Comparison of ENCODE assay signal across 13 mouse cellular contexts in the genomic region with DNA sequence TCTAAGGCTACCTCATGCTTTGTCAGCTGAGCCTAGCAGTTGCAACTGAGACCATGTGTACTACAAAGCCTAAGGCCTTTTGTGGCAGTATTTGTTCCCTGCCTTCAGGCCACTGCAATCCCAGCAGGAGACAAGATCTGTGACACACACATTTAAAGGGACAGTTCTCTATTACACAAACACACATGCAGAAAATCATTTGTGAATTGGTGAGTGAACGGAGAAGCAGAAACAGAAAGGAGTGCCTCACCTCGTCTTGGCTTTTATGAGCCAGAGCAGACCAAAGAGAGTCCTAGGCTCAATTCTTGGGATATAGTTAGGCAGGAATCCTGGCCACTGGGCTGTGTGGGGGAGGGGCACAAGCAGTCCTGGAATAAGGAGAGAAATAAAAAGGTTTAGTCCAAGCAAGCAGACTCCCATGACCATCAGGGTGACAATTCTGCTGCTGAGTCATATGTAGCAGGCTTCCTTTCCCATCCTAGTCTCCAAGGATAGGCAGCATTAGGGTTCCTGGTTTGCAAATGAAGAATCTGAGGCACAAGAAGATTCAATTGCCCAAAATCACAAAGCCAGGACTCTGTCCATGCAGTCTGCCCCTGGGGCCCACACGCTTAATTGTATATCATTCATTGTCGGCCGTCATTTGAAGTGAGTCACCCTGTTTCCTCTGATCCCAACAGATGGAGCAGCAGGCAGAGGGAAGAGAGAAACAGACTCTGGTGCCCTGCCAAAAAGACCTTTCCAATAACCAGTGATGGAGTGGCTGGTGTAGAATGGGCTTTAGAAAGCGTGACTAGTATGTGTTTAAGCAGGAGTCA. TPM values are rescaled to one million over a fixed set of nuclear protein-coding genes. Genes with fewer than 3 reads are reported as not detected.
A peak's percentile ranks its signal among the peaks of the same experiment; 100 is the strongest.
DNase-seq lines count a peak whose midpoint lies in the region; ATAC-seq lines count a peak whose summit lies in the region.
"Had no signal": no experiment of that assay in that cellular context is flagged by ENCODE, and none has a peak within 500 bp of the region (broad histone marks: within the 10 kb centered on the region; RNA-seq: fewer than 3 reads in every experiment).

No protein-coding gene starts in this region.

- no peaks in the 10 kb centered on the region for H3K27me3 ChIP-seq in forebrain, embryonic 15.5 days
- no peaks in the 10 kb centered on the region for H3K27me3 ChIP-seq in midbrain, embryonic 15.5 days (replicated peaks)
- H3K27me3 ChIP-seq: heart, embryonic 15.5 days had no signal

- WGBS in forebrain, embryonic 15.5 days = 15% methylated on average over 6 of the region's 6 CpGs
- 25% methylated on average over 6 of the region's 6 CpGs for WGBS in midbrain, embryonic 15.5 days

- peak; percentile 32 for DNase-seq in adrenal gland, postnatal 14 days
- peak; percentile 77 for DNase-seq in cerebellum, adult 9-10 months
- DNase-seq in kidney, adult 18-20 months = no peak
- DNase-seq in kidney, postnatal 4 days = no peak
- no peak for DNase-seq in right cerebral cortex, postnatal 10 days (ENCODE audit: low spot score in 2 of 2)
- no peak for DNase-seq in frontal cortex, postnatal 36 days (ENCODE audit: low spot score in 2 of 2)
- DNase-seq: kidney, postnatal 10 days had no signal

- no peaks in the 10 kb centered on the region for H3K9me3 ChIP-seq in forebrain, embryonic 15.5 days
- H3K9me3 ChIP-seq in midbrain, embryonic 15.5 days = no peaks in the 10 kb centered on the region
- H3K9me3 ChIP-seq: heart, embryonic 15.5 days had no signal

- no peaks in the 10 kb centered on the region for H3K36me3 ChIP-seq in forebrain, embryonic 15.5 days
- H3K36me3 ChIP-seq in midbrain, embryonic 15.5 days (replicated peaks) = no peaks in the 10 kb centered on the region
- H3K36me3 ChIP-seq: heart, embryonic 15.5 days had no signal

- H3K27ac ChIP-seq in forebrain, embryonic 15.5 days (replicated peaks) = peak overlapping the region; percentile 13; the same call in 1 of the 2 replicates
- H3K27ac ChIP-seq in midbrain, embryonic 15.5 days = peak overlapping the region; percentile 62
- H3K27ac ChIP-seq: heart, embryonic 15.5 days had no signal

- no peak overlapping the region for H3K9ac ChIP-seq in forebrain, embryonic 15.5 days (replicated peaks)
- H3K9ac ChIP-seq in midbrain, embryonic 15.5 days = no peak overlapping the region
- H3K9ac ChIP-seq: heart, embryonic 15.5 days had no signal

- ATAC-seq in forebrain, embryonic 15.5 days (replicated peaks) = peak; percentile 63
- ATAC-seq in midbrain, embryonic 15.5 days (replicated peaks) = peak; percentile 57

- H3K4me3 ChIP-seq in forebrain, embryonic 15.5 days = no peak overlapping the region
- H3K4me3 ChIP-seq in midbrain, embryonic 15.5 days = no peak overlapping the region
- H3K4me3 ChIP-seq: heart, embryonic 15.5 days had no signal

- H3K4me2 ChIP-seq in forebrain, embryonic 15.5 days (replicated peaks) = no peak overlapping the region
- no peak overlapping the region for H3K4me2 ChIP-seq in midbrain, embryonic 15.5 days
- H3K4me2 ChIP-seq: heart, embryonic 15.5 days had no signal

- peaks cover 17% of the 10 kb centered on the region for H3K4me1 ChIP-seq in forebrain, embryonic 15.5 days
- peaks cover 14% of the 10 kb centered on the region for H3K4me1 ChIP-seq in midbrain, embryonic 15.5 days
- H3K4me1 ChIP-seq: heart, embryonic 15.5 days had no signal

RNA-seq across cellular contexts. Expression of a gene that starts 3.4 kb away (rescaled TPM):
- total RNA-seq in adrenal gland, postnatal 14 days (2021) = not detected in 2 replicates
- 0.23 TPM in 1 of 2 replicates, not detected in the other for polyA plus RNA-seq in forebrain, embryonic 15.5 days (2015; fragmentation: Nextera tagmentation; extraction: Ambion mirVana)
- polyA plus RNA-seq in midbrain, embryonic 15.5 days (2015; fragmentation: Nextera tagmentation; extraction: Ambion mirVana) = 0.38 TPM in 1 of 2 replicates, not detected in the other
- total RNA-seq: liver, adult 2 months; MEL had no signal
- polyA plus RNA-seq: heart, embryonic 15.5 days; liver, adult 2 months; spleen, adult 2 months had no signal

RNA-seq across cellular contexts. Expression of a gene that starts 16.6 kb away (rescaled TPM):
- total RNA-seq in adrenal gland, postnatal 14 days (2021) = 29.1 and 36.0 TPM in 2 replicates
- 6.2 and 7.5 TPM in 2 replicates for polyA plus RNA-seq in forebrain, embryonic 15.5 days (2015; fragmentation: Nextera tagmentation; extraction: Ambion mirVana)
- 12.0 and 13.7 TPM in 2 replicates for polyA plus RNA-seq in midbrain, embryonic 15.5 days (2015; fragmentation: Nextera tagmentation; extraction: Ambion mirVana)

Comparison
In these comparisons a context has a peak if more than half of its experiments do, and no peak if none do; other contexts are left out.
1. DNase-seq: peak in adrenal gland, postnatal 14 days (single experiment) and cerebellum, adult 9-10 months (single experiment); none in kidney, adult 18-20 months (single experiment), kidney, postnatal 4 days (0 of 2), right cerebral cortex, postnatal 10 days (0 of 2) and frontal cortex, postnatal 36 days (0 of 2).